Mouse (Mus musculus): ENCODE measurements around the gene Prima1. TPM values are rescaled to one million over a fixed set of nuclear protein-coding genes. Genes with fewer than 3 reads are reported as not detected.

Prima1 gene
- total RNA-seq (2023) = not detected

DNA sequence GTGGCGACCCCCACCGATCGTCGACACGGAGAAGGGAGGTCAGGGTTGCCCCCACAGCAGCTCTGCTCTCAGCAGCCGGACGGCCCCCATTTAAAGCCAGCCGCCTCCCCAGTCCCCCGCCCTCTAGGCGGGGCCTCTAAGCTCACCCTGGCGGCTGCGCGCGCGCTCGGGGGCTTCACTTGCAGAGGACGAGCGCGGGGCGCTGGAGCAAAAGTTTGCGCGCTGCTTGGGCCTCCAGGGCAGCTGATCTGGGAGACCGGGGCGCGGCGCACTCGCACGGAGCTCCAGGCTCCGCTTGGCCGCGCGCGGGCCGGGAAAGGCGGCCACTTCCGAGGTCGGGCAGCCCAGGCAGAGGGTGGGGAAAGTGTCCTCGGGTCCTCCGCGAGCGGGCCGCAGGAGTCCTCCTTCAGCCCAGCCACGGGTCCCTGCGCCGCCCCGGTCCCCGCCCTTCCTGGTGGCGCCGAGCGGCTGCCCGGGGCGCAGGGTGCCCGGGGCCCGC lies at the start of gene Prima1:
Gene Prima1 (minus strand): TSS at position 68 of the 499 bp plus-strand sequence.

Other genes with a start within 250 kb of the Prima1 start
- not detected for gene Fam181a, start 68.8 kb upstream of the Prima1 start, total RNA-seq (2023)
- gene Asb2, start 113.9 kb upstream of the Prima1 start, total RNA-seq (2023) = 10 to 100 TPM; 21.8 to 33.1 TPM
- gene Otub2, start 146.5 kb upstream of the Prima1 start, total RNA-seq (2023) = 10 to 100 TPM in 1 of 2 experiments, 1 to 10 TPM in 1; 5.5 to 10.1 TPM
- gene 9330161L09Rik, start 165.7 kb upstream of the Prima1 start, total RNA-seq (2023) = 10 to 100 TPM in 1 of 2 experiments, 1 to 10 TPM in 1; 8.2 to 11.0 TPM
- gene Ddx24, start 183.7 kb upstream of the Prima1 start, total RNA-seq (2023) = 100 to 1,000 TPM; 196 to 208 TPM
- 100 to 1,000 TPM in 1 of 2 experiments, 10 to 100 TPM in 1; 85.5 to 107 TPM for gene Ifi27, start 192.1 kb upstream of the Prima1 start, total RNA-seq (2023)
- gene Ifi27l2a, start 201.5 kb upstream of the Prima1 start, total RNA-seq (2023) = 100 to 1,000 TPM; 143 to 206 TPM
- gene Ifi27l2b, start 215.1 kb upstream of the Prima1 start, total RNA-seq (2023) = not detected